Mouse (Mus musculus) embryonic facial prominence, embryonic 14.5 days (tissue): ENCODE results near the gene Bivm. TPM values are rescaled to one million over a fixed set of nuclear protein-coding genes. Genes with fewer than 3 reads are reported as not detected.

Experiments used
- polyA plus RNA-seq: library from polyadenylated mRNA; unstranded; fragments of >200 nt; fragmentation: Nextera tagmentation; extraction: Ambion mirVana; gene quantifications from 2 replicates; pipeline ENCODE4 v1.2.1, GENCODE M21; 2014

The Bivm gene
- polyA plus RNA-seq, 1 experiment from 2014 or later: 19.6 TPM

Other genes starting within 250 kb of the Bivm start
- 50.6 and 52.8 TPM in 2 replicates for gene Tpp2, start 185.3 kb upstream of the Bivm start, polyA plus RNA-seq
- gene Mettl21c, start 98.9 kb upstream of the Bivm start, polyA plus RNA-seq: 1.2 and 2.4 TPM in 2 replicates
- 0.03 and 0.11 TPM in 2 replicates for gene Gm8251, start 57.0 kb upstream of the Bivm start, polyA plus RNA-seq
- 61.2 and 66.0 TPM in 2 replicates for gene Tex30, start 16.5 kb upstream of the Bivm start, polyA plus RNA-seq
- 63.6 and 72.6 TPM in 2 replicates for gene Kdelc1, start 149 bp upstream of the Bivm start, polyA plus RNA-seq
- 22.1 and 22.4 TPM in 2 replicates for gene Ercc5, start 28.8 kb downstream of the Bivm start, polyA plus RNA-seq
- 0.38 and 1.8 TPM in 2 replicates for gene Mettl21e, start 100.0 kb downstream of the Bivm start, polyA plus RNA-seq